Mouse (Mus musculus) kidney, postnatal 36 days (tissue): ENCODE measurements around the gene Aqp7.
A peak's percentile ranks its signal among the peaks of the same experiment; 100 is the strongest.

Source experiments
- DNase-seq, 2 experiments: peaks; one replicate each; pipeline ENCODE4 v3.0.0; 2021 to 2022; ENCODE audit warnings: mixed read lengths in 2 of 2

Gene Aqp7

DNA sequence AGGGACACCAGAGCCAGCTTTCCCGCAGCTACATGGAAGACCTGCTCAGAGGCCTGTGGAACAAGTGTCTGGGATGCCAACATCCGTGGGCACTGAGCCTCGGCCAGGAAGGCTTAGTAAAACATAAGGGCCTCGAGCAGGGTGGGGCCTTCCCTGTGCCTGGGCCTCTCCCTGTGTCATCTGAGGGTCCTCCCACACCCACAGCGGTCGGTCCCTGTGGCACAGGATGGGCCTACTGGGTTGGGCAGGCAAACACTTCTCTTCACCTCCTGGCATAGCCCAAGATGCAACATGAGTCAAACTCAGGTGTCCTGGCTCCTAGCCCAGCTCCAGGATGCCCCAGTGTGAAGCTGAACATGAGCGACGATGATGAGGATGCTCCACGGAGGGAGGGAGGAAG lies 9.4 kb upstream of the Aqp7 start:
- no peak for DNase-seq

- DNase-seq = peak; percentile 60 to 69
Measured at GRCm38 (mm10) chr4:41056742-41057332, 8.9 kb upstream of the Aqp7 start.

DNA sequence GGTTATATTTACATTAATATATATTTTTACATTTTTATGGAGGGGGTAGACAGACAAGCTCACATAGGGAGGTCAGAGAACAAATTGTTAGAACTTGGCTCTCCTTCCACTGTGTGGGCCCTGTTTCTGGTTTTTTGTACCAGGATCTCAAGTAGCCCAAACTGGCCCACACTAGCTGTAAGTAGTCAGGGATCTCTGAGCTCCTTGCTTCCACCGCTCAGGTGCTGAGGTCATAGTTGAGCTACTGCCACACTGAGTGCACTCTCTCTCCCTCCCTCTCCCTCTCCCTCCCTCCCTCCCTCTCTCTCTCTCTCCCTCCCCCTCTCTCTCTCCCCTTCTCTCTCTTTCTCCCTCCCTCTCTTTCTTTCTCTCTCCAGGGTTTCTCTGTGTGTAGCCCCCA lies 8.3 kb upstream of the Aqp7 start:
- DNase-seq = peak; percentile 54 to 70

- DNase-seq = peak in 1 of 2 experiments; percentile 45
Measured at GRCm38 (mm10) chr4:41055111-41055510, 7.2 kb upstream of the Aqp7 start.

DNA sequence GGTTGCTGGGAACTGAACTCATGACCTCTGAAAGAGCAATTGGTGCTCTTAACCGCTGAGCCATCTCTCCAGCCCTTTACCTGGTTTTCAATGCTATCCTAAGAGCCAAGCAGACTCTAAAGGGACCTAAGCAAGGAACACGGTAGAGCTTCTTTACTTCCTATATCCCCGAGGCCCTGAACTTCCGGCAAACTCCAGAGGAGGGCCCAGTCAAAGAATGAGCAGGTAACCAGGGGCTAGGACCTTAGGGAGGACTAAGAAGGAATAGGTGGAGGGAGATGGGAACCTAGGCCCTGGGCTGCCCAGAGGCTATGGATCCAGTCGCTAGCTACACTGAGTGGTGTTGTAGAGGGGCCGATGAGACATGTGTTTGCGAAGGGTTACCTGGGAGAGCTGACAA lies 3.8 kb upstream of the Aqp7 start:
- DNase-seq = no peak

DNA sequence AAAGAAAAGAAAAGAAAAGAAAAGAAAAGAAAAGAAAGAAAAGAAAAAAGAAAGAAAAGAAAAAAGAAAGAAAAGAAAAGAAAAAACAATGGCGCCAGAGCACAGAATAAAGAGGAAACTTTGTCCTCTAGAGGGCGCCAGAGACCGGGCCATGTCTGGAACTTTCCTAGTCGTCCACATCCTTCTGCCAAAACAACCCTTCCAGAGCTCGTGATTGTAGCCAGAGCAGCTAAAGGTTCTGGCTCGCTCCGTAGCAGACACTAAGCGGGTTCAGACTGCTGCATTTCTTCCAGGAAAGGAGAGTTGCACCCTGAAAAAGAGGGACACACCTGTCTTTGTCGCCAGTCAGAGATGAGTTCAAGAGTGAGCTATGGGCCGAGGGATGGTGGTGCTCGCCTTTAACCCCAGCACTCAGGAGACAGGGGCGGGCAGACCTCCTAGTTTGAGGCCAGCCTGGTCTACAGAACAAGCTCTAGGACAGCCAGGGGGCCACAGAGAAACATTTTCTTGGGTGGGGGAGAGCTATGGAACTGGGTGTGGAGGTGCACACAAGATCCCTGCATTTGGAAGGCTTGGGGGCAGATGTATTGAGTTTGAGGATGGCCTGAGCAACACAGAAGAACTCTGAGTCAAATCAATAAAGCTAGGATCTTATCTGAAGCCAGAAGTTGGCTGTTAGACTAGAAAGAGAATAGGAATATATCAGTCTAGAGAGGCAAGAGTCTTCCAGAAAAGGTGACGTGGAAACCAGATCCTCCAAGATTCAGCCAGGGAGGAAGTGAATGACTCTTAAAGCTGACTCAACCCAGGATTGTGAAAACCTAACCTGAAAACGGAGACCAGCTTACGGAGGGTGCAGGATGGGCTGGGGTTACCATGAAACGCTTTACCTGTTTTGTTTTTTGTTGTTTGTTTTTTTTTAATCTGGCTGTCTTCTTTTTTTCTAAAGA lies 3.1 kb upstream of the Aqp7 start:
- DNase-seq = peak; percentile 86 to 94

DNA sequence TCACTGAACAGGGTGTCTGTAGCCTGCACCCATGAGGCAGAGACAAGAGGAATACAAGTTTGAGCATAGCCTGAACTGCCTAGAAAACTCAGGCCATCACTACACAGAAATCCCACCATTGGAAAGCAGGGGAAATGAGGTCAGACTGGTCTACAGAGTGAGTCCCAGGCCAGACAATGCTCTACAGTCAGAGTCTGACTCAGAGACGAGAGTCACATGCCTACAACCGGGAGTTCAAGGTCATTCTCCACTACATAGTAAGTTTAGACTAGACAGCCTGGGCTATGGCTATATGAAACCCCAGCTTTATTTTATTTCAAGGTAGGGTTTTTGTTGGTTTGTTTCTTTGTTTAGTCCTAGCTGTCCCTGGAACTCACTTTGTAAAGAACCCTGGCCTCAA lies 987 bp upstream of the Aqp7 start:
- DNase-seq = no peak

DNA sequence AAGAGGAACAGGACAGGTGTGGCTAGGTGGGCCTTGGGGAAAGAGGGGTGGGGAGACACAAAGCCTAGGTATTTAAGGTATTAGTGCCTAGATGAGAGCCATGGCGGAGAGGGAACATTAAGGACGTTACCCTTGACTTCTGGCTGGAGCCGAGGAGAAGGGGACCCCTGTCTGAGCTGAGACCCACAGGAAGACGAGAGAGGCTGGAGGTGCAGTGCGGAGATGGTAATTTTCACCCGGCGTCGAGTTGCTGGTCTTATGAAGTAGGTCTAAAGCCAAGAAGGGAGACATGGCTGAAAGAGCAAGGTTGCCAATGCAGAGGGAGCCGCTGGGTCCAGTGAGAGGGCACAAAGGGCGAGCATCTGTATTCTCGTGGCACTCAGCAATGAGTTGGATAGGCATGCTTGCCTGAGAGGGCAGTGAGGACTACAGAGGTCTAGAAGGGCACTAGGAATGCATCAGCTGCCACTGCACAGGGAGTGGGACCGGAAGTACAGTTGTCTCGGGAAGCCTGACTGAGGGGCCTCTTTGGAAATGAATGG lies 1.6 kb downstream of the Aqp7 start:
- peak; percentile 63 to 66 for DNase-seq

- DNase-seq = peak; percentile 72 to 84
Measured at GRCm38 (mm10) chr4:41045288-41045687, 2.7 kb downstream of the Aqp7 start.

GRCm38 (mm10) chr4:41043961-41044360 lies 4.0 kb downstream of the Aqp7 start:
- peak; percentile 62 to 70 for DNase-seq

DNA sequence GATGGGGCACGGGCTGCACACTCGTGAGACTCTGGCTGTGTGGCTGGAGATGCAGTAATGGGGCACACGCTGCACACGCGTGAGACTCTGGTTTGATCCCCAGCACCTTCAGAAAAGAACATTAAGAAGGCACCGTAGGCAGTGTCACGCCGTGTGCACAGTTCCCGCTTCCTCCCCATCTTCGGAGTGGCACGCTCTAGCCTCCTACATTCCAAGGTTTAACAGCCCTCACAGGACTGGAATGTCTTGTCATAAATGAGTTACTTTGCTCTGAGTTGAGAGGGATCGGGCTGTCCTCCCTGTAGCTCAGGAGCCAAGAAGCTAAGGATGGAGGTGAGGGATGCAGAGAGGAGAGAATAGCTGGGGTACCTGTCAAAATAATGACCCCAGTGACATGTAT lies 5.1 kb downstream of the Aqp7 start:
- peak; percentile 54 to 66 for DNase-seq

- DNase-seq = no peak
Measured at GRCm38 (mm10) chr4:41040983-41041382, 7.0 kb downstream of the Aqp7 start.

DNA sequence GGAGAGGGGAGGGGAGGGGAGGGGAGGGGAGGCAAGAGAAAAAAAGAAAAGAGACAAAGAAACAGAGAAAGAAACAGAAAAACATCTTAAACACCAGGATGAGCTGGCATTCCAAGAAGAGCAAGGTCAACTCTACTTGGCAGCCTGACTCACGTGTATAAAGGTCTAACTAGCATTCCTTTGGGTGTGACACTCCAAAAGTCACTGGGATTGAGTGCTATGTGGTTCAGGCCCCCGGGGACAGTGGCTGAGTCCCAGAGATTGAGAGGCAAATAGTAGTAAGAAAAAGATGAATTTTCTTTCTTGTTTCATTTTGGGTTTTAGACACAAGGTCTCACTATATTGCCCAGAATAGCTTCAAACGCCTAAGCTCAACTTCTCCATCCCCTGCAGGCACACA lies 10.0 kb downstream of the Aqp7 start:
- DNase-seq = peak; percentile 49 to 55

DNA sequence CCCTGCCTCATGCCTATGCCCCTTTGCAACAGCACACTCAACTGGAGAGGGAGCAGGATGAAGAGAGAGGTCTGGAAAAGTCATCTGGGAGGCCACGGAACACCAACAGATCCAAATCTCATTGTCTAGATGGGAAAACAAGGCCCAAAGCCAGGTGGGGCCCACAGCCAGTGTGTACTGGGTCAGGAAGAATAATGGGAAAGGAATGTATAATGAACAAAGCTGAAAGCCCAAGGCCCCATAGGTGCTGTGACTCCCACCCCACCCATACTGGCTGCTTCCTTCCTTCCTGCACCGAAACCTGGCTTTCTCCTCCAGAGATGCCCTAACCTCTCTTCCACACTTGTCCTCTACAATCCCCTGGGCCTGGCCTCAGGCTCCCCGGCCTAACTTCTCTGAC lies 16.7 kb downstream of the Aqp7 start:
- no peak for DNase-seq

- no peak for DNase-seq
Measured at GRCm38 (mm10) chr4:41029372-41029771, 18.6 kb downstream of the Aqp7 start.

DNA sequence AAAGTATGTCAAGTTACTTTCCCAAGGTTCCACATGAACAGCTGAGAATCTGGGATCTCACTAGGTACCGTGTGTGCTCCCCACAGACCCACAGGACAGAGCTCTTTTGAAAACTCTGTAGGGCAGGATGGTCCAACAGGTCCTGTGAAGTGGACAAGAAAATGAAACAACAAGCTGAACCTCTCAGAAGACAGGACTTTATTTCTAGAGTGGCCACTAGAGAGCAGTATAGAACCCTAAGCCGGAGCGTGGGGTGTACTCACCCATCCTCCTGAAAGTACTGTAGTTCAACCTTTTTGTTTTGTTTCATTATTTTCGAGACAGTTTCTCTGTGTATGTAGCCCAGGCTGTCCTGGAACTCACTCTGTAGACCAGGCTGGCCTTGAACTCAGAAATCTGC lies 19.7 kb downstream of the Aqp7 start:
- no peak for DNase-seq

DNA sequence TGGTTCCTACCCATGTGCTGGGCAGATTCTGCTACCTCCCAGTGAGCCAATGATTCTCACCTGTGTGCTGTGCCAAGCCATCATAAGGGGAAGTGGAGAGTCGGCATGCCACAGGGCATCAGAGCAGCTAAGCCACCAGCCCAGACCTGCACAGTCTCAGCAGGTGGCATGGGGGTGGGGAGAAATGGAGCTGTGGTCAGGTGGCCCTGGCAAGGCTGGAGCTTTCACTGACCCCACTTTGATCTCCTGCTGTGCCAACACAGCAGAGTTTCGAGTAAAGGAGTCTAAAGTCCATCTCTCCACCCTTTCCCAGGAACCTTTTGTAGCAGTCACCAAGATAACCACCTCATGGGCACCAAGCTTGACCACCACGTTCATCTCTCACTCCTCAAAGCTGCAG lies 20.1 kb downstream of the Aqp7 start:
- DNase-seq = peak; percentile 91 to 92

DNA sequence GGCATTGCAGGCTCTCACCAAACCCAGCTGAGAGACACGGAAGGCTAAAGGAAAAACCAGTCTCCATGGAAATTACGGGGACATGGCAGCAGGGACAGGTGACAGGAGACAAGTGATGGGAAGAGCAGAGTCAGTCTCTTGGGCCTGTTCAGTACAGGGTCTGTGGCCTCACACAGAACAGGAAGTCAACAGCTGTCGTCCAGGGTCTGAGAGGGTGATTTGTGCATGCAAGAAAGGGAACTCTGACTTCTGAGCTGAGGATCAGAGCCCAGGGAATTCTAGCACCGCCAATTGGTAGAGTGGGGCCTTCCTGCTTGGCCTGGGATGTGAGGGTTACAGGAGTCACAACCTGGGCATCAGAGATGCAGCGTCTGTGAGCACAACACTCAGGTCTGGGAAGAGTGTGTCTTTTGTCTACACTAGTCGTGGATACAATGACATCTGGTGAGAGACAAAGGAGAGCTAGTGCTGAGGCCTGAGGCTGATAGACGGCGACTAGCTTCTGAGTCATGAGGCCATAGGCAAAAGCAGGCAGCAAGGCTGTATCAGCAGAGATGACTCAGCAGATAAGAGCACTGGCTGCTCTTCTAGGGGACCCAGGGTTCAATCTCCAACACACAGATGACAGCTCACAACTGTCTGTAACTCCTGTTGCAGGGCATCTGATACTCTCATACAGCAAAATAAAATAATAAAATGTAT lies 21.7 kb downstream of the Aqp7 start:
- no peak for DNase-seq

GRCm38 (mm10) chr4:41021094-41021493 lies 26.8 kb downstream of the Aqp7 start:
- DNase-seq = no peak

DNA sequence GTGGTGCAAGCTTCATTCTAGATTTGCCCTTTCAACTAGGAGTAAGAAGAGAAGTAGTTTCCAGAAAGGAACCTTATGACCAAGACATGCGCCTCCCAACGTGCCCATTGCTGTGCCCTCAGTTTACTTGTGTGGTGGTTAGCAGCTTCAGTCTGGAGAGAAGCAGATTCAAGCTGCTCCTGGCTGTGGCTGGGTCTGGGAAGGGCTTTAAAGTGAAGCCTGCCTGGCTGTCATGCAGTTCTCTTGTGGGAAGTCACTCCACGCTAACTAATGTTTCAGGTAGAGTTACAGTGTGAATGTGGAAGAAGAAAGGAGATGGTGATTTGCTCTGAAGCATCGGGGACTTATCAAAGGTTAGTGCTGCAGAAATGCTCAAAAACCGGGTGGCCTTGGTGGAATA lies 32.1 kb downstream of the Aqp7 start:
- no peak for DNase-seq

DNA sequence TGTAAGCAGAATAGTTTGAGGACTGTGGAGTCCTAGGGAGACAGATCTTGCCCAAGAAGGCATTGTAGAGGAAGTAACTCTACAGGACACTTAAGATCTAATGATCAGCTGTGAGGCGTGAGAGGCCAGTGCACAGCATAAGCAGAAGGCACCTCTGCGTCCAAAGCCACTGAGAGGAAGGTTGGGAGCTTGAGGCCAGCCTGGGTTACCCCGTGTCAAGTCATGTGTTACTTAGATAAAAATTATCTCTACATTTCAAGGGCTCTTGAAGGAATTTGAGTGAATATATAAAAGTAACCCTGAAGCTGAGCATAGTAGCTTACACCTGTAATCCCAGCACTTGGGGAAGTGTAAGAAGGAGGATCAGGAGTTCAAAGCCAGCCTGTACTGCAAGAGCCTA lies 34.6 kb downstream of the Aqp7 start:
- DNase-seq = no peak

DNA sequence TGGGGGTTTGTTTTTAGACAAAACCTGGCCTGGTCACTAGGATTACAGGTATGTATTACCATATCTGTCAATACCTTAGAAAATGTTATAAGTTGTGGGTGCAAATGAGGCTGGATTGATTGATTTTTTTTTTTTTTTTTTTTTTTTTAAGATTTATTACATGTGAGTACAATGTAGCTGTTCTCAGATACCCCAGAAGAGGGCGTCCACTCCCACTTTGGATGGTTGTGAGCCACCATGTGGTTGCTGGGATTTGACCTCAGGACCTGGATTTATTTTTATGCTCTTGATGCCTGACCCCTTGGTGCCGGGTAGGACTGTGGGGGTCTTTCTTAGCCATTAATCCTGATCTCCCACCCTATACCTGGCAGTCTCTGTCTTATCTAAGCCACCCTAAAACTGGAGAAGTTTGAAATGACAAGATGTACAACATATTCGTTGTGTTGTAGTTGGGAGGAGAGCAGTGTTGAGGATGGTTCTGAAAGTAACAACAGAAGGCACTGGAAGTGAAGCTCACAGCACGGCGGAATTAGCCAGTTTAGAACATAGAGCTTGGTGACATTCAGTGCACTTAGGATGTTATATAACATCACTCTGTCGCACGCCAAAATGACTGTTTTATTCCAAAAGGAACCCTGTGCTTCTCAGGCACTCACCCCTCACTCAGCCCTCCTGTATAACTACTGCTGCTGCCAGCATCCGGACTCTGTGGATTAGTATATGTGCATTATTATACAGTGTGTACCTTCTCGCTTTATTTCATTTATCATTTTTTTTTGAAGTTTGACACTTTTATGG lies 46.9 kb downstream of the Aqp7 start:
- DNase-seq = peak in 1 of 2 experiments; percentile 38

DNA sequence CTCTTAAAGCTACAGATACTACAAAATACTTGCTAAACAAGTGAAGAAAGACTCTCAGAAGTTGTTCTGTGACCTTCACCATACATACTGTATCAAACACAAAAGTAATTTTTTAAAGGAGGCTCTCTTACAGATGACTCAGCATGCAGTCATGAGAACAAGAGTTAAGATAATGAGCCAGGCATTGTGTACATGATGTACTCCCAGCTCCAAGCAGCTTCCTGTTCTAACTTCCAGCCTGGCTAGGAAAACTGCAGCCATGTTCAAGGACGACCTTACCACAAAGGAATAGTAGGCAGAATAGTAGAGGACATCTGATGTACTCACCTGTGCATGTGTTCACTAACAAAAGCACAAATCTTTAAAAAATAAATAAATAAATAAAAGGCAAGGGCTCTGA lies 47.7 kb downstream of the Aqp7 start:
- DNase-seq = no peak
